Mouse (Mus musculus): ENCODE measurements around the gene Rbm8a. TPM values are rescaled to one million over a fixed set of nuclear protein-coding genes. Genes with fewer than 3 reads are reported as not detected.
A peak's percentile ranks its signal among the peaks of the same experiment; 100 is the strongest.

The Rbm8a gene
- total RNA-seq, 2 experiments from 2014 or later = 57.0 to 65.1 TPM

GRCm38 (mm10) chr3:96669727-96670468 lies 40.2 kb downstream of the Rbm8a start, which contains the start of gene Ankrd35:
Ankrd35 (plus strand) TSS chr3:96670131.
- peak; percentile 74 for DNase-seq

- DNase-seq = no peak
Measured at GRCm38 (mm10) chr3:96671519-96671918, 41.8 kb downstream of the Rbm8a start.

GRCm38 (mm10) chr3:96673514-96673913 lies 43.8 kb downstream of the Rbm8a start:
- no peak for DNase-seq

- DNase-seq = no peak
Measured at GRCm38 (mm10) chr3:96674442-96674841, 44.7 kb downstream of the Rbm8a start.

GRCm38 (mm10) chr3:96675171-96675570 lies 45.4 kb downstream of the Rbm8a start:
- DNase-seq = no peak

GRCm38 (mm10) chr3:96675690-96676089 lies 46.0 kb downstream of the Rbm8a start:
- no peak for DNase-seq

- DNase-seq = no peak
Measured at GRCm38 (mm10) chr3:96678456-96678855, 48.7 kb downstream of the Rbm8a start.

GRCm38 (mm10) chr3:96679159-96679674 lies 49.5 kb downstream of the Rbm8a start:
- DNase-seq = no peak

GRCm38 (mm10) chr3:96680269-96680956 lies 50.7 kb downstream of the Rbm8a start:
- DNase-seq = no peak

Other genes with a start within 250 kb of the Rbm8a start
- not detected for gene BC107364, start 177.6 kb upstream of the Rbm8a start, total RNA-seq (2021)
- gene Hfe2, start 104.8 kb upstream of the Rbm8a start, total RNA-seq (2021) = 100 to 1,000 TPM; 383 to 415 TPM
- 100 to 1,000 TPM; 484 to 520 TPM for gene Txnip, start 72.0 kb upstream of the Rbm8a start, total RNA-seq (2021)
- gene Gm16253, start 52.9 kb upstream of the Rbm8a start, total RNA-seq (2021) = 1 to 10 TPM in 1 of 2 experiments, under 1 TPM in 1; 0.70 to 1.1 TPM
- gene Polr3gl, start 35.8 kb upstream of the Rbm8a start, total RNA-seq (2021) = 10 to 100 TPM; 32.1 to 32.7 TPM
- gene Ankrd34a, start 33.3 kb upstream of the Rbm8a start, total RNA-seq (2021) = 1 to 10 TPM in 1 of 2 experiments, under 1 TPM in 1; 0.96 to 1.9 TPM
- 10 to 100 TPM; 24.1 to 26.9 TPM for gene Lix1l, start 28.8 kb upstream of the Rbm8a start, total RNA-seq (2021)
- 10 to 100 TPM; 23.6 to 26.7 TPM for gene Pex11b, start 5.4 kb downstream of the Rbm8a start, total RNA-seq (2021)
- gene Gm42957, start 5.5 kb downstream of the Rbm8a start, total RNA-seq (2021) = under 1 TPM; 0.35 to 0.50 TPM
- gene Itga10, start 15.7 kb downstream of the Rbm8a start, total RNA-seq (2021) = 1 to 10 TPM; 3.4 to 5.4 TPM
- gene Ankrd35, start 40.2 kb downstream of the Rbm8a start, total RNA-seq (2021) = 1 to 10 TPM; 1.4 to 1.6 TPM
- gene Pias3, start 66.5 kb downstream of the Rbm8a start, total RNA-seq (2021) = 10 to 100 TPM; 18.0 to 29.1 TPM
- 1 to 10 TPM in 1 of 2 experiments, under 1 TPM in 1; 0.92 to 1.5 TPM for gene Nudt17, start 78.6 kb downstream of the Rbm8a start, total RNA-seq (2021)
- gene Polr3c, start 97.7 kb downstream of the Rbm8a start, total RNA-seq (2021) = 10 to 100 TPM; 18.4 to 19.9 TPM
- 10 to 100 TPM; 49.0 to 58.9 TPM for gene Rnf115, start 97.7 kb downstream of the Rbm8a start, total RNA-seq (2021)
- not detected for gene Pdzk1, start 199.4 kb downstream of the Rbm8a start, total RNA-seq (2021)
- gene Cd160, start 199.4 kb downstream of the Rbm8a start, total RNA-seq (2021) = not detected